Mouse (Mus musculus) liver, embryonic 16.5 days (tissue): ENCODE data around the gene Coq2. TPM values are rescaled to one million over a fixed set of nuclear protein-coding genes. Genes with fewer than 3 reads are reported as not detected.

ENCODE experiments used
- ATAC-seq: fragments of 200-750 bp; cut with Nextera tagmentation; 2 replicates; pipeline ENCODE4 v1.8.0; 2017; ENCODE audit warnings: low read depth, mild to moderate bottlenecking, moderate number of reproducible peaks, moderate library complexity
- H3K27ac ChIP-seq: fragments of 300-500 bp; sonication (generic); 2 replicates; pipeline ENCODE4 v1.5.1; 2014; ENCODE audit warnings: mild to moderate bottlenecking, low read length
- H3K27me3 ChIP-seq: fragments of 300-500 bp; sonication (generic); 2 replicates; pipeline ENCODE4 v1.6.1; 2014; ENCODE audit warnings: low read depth, low read length, mixed read lengths; ENCODE audit not compliant: control insufficient read depth, insufficient read depth
- H3K36me3 ChIP-seq: fragments of 300-500 bp; sonication (generic); 2 replicates; pipeline ENCODE4 v1.6.1; 2014; ENCODE audit warnings: mild to moderate bottlenecking; ENCODE audit not compliant: control insufficient read depth, insufficient read depth
- H3K4me1 ChIP-seq: fragments of 300-500 bp; sonication (generic); 2 replicates; pipeline ENCODE4 v1.6.1; 2014; ENCODE audit warnings: low read depth, low read length, mixed read lengths; ENCODE audit not compliant: control insufficient read depth
- H3K4me2 ChIP-seq: fragments of 300-500 bp; sonication (generic); 2 replicates; pipeline ENCODE4 v1.6.1; 2014; ENCODE audit warnings: low read depth, low read length, mixed read lengths
- H3K4me3 ChIP-seq: fragments of 300-500 bp; sonication (generic); 2 replicates; pipeline ENCODE4 v1.5.1; 2014; ENCODE audit warnings: low read depth, mild to moderate bottlenecking, low read length
- H3K9ac ChIP-seq: fragments of 300-500 bp; sonication (generic); 2 replicates; pipeline ENCODE4 v1.6.1; 2014; ENCODE audit warnings: low read depth, low read length
- H3K9me3 ChIP-seq: fragments of 300-500 bp; sonication (generic); replicated peaks from 2 replicates; pipeline ENCODE4 v1.6.1; 2016; ENCODE audit warnings: low read length; ENCODE audit not compliant: control insufficient read depth
- WGBS: fragments of 180-500 bp; shearing (Covaris S2); extraction: QIAGEN DNeasy Blood & Tissue Kit; methylation state at CpG from one replicate; pipeline ENCODE4 v1.1.7; 2014; ENCODE audit not compliant: insufficient replicate concordance; 5-methylcytosine and 5-hydroxymethylcytosine counted together
- polyA plus RNA-seq: library from polyadenylated mRNA; unstranded; fragments of >200 nt; fragmentation: Nextera tagmentation; extraction: Ambion mirVana; gene quantifications from 2 replicates; pipeline ENCODE4 v1.2.1, GENCODE M21; 2015

Gene Coq2
- polyA plus RNA-seq, 1 experiment from 2014 or later: 20.7 TPM

DNA sequence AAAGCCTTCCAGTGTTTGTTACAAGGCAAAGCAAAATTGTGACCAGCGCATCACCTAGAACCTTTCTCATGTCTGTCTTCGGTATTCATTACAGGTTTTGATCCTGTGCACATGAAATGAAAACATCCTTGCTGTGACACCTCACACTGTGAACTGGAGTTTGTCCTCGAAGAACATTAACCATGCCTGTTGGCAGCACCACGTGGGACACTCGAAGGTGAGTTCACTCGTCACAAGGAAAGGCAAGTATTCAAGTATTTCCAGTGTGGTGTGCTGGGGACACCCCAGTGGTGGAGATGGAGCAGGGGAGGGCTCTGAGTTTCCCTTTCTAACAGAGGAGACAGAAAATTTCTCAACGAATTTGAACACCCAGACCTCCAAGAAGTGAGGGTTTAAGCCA is 24.0 kb downstream of the Coq2 start:
- Histone ChIP-seq H3K36me3 (0 out of 2 replicates have a peak, but pooled peaks cover 4% of the 10 kb centered on the region), H3K4me1 (peaks cover 19% of the 10 kb centered on the region), H3K27me3 (no peaks in the 10 kb centered on the region), H3K27ac (no peak overlapping the region), H3K9ac (no peak overlapping the region), H3K9me3 (no peaks in the 10 kb centered on the region), H3K4me3 (no peak overlapping the region), H3K4me2 (no peak overlapping the region)
- 68% methylated on average over 7 of the region's 7 CpGs for WGBS
- no peak for ATAC-seq

GRCm38 (mm10) chr5:100648546-100648945 is 26.4 kb downstream of the Coq2 start:
- Histone ChIP-seq H3K27ac (no peak overlapping the region), H3K9me3 (no peaks in the 10 kb centered on the region), H3K4me3 (no peak overlapping the region), H3K4me2 (peak overlapping the region; percentile 35; the same call in 1 of the 2 replicates), H3K9ac (no peak overlapping the region), H3K36me3 (no peaks in the 10 kb centered on the region), H3K27me3 (no peaks in the 10 kb centered on the region), H3K4me1 (peaks cover 33% of the 10 kb centered on the region)
- no peak for ATAC-seq
- 21% methylated on average over 5 of the region's 6 CpGs for WGBS

- 16% methylated on average over 10 of the region's 10 CpGs for WGBS
- H3K4me2 ChIP-seq: peak overlapping the region; percentile 35
- H3K9ac ChIP-seq: no peak overlapping the region
- no peak overlapping the region for H3K27ac ChIP-seq
- H3K4me3 ChIP-seq: no peak overlapping the region
- no peaks in the 10 kb centered on the region for H3K36me3 ChIP-seq
- no peaks in the 10 kb centered on the region for H3K9me3 ChIP-seq
- ATAC-seq: no peak
- peaks cover 38% of the 10 kb centered on the region for H3K4me1 ChIP-seq
- H3K27me3 ChIP-seq: no peaks in the 10 kb centered on the region
Observed at GRCm38 (mm10) chr5:100648046-100648445, 26.9 kb downstream of the Coq2 start.

GRCm38 (mm10) chr5:100646558-100646957 is 28.4 kb downstream of the Coq2 start:
- ATAC-seq: no peak
- no peak overlapping the region for H3K27ac ChIP-seq
- 69% methylated on average over 4 of the region's 4 CpGs for WGBS

DNA sequence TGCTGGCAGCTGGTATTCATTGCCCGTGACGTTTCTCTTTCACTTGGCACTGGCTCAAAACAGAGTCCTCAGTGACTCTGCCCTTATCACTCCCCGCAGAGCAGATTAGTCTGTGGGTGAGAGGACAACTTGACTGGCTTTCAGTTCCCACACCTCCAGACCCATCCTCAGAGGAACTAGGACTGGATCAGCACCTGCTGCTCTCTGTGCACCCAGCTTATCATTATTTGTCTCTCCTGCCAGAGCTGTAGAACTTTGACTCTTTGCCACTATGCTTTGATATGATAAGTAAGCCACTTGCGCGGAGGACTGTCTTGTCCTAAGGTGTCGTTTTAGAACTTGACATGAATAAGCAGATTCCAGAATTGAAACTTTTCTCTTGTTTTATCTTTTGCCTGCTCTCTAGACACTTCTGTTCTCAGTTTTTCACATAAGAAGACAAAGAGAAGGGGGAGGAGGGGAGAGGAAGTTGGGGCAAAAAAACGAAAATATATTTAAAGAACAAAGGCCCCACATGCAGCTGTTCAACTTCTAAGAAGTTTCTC is 30.9 kb downstream of the Coq2 start:
- H3K4me1 ChIP-seq: peaks cover 45% of the 10 kb centered on the region
- WGBS: 7% methylated on average over 7 of the region's 7 CpGs

More at GRCm38 (mm10) chr5:100646558-100646957, 28.4 kb downstream of the Coq2 start:
- Histone ChIP-seq H3K4me2 (no peak overlapping the region), H3K27me3 (no peaks in the 10 kb centered on the region), H3K9me3 (no peaks in the 10 kb centered on the region; the same call in 1 of the 2 replicates), H3K4me3 (no peak overlapping the region), H3K9ac (no peak overlapping the region), H3K36me3 (no peaks in the 10 kb centered on the region), H3K4me1 (peaks cover 42% of the 10 kb centered on the region)

GRCm38 (mm10) chr5:100643253-100643990 is 31.5 kb downstream of the Coq2 start:
- H3K27ac ChIP-seq: peak overlapping the region; percentile 77

More for the DNA sequence above, 30.9 kb downstream of the Coq2 start:
- Histone ChIP-seq H3K27ac (peak overlapping the region; percentile 77), H3K4me3 (peak overlapping the region; percentile 8; the same call in 1 of the 2 replicates), H3K27me3 (no peaks in the 10 kb centered on the region), H3K36me3 (no peaks in the 10 kb centered on the region), H3K9me3 (no peaks in the 10 kb centered on the region; the same call in 1 of the 2 replicates), H3K4me2 (peak overlapping the region; percentile 48), H3K9ac (no peak overlapping the region)
- peak; percentile 89 for ATAC-seq

DNA sequence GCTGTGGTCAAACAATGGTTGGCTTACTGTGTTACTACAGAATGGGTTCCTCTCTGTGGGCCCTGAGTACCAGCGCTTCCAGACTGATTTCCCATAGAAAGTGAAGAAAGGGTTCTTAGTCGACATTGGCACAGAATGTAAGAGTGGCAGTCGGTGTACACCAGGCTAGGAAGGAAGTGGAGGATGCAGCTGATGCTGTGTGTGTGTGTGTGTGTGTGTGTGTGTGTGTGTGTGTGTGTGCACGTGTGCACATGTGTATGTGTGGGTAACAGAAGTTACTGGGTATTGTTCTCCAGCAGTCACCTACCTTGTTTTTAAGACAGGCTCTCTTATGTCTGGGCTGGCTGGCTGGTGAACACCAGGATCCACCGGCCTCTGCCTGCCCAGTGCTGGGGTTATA is 32.6 kb downstream of the Coq2 start:
- H3K27me3 ChIP-seq: no peaks in the 10 kb centered on the region
- H3K9me3 ChIP-seq: no peaks in the 10 kb centered on the region; the same call in 1 of the 2 replicates
- H3K4me2 ChIP-seq: no peak overlapping the region
- no peak overlapping the region for H3K9ac ChIP-seq
- H3K36me3 ChIP-seq: no peaks in the 10 kb centered on the region
- no peak overlapping the region for H3K4me3 ChIP-seq
- H3K27ac ChIP-seq: no peak overlapping the region
- ATAC-seq: no peak
- 56% methylated on average over 5 of the region's 5 CpGs for WGBS
- peaks cover 43% of the 10 kb centered on the region for H3K4me1 ChIP-seq

More at GRCm38 (mm10) chr5:100643253-100643990, 31.5 kb downstream of the Coq2 start:
- Histone ChIP-seq H3K4me3 (peak overlapping the region; percentile 8; the same call in 1 of the 2 replicates), H3K4me1 (peaks cover 43% of the 10 kb centered on the region), H3K4me2 (peak overlapping the region; percentile 48), H3K36me3 (no peaks in the 10 kb centered on the region), H3K9me3 (no peaks in the 10 kb centered on the region; the same call in 1 of the 2 replicates), H3K27me3 (no peaks in the 10 kb centered on the region), H3K9ac (no peak overlapping the region)
- 30% methylated on average over 12 of the region's 12 CpGs for WGBS
- ATAC-seq: no peak

DNA sequence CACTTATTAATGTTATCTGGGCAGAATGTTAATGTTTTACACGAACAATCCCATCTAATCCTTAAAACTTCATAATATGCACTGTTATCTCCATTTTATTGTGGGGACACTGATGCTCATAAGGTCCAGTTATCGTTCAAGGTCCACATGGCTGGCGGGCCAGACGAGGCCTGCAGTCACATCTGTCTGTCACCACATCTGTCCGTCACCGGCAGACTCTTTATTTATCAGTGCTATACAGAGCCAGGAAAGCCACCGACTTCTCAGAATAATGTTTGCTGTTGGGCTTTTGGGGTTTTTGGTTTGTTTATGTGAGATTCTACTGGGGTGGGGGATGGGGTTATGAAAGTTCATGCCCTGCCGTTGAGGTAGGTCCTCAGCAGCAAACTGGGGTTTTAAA is 36.5 kb downstream of the Coq2 start:
- Histone ChIP-seq H3K9ac (no peak overlapping the region), H3K27ac (peak overlapping the region; percentile 72), H3K4me2 (peak overlapping the region; percentile 29), H3K4me1 (peaks cover 55% of the 10 kb centered on the region), H3K36me3 (no peaks in the 10 kb centered on the region), H3K27me3 (no peaks in the 10 kb centered on the region), H3K4me3 (no peak overlapping the region), H3K9me3 (no peaks in the 10 kb centered on the region; the same call in 1 of the 2 replicates)
- WGBS: 17% methylated on average over 8 of the region's 8 CpGs
- ATAC-seq: peak; percentile 87
